Mouse (Mus musculus): ENCODE measurements around the gene Olfr1313. TPM values are rescaled to one million over a fixed set of nuclear protein-coding genes. Genes with fewer than 3 reads are reported as not detected.
"Not testable (repeated sequence)": the region's sequence is repeated elsewhere in the genome, so short reads cannot be mapped to it uniquely, and the experiment has no call there.

Gene Olfr1313
- polyA plus RNA-seq (2015; fragmentation: Nextera tagmentation; extraction: Ambion mirVana): not detected in 2 replicates

DNA sequence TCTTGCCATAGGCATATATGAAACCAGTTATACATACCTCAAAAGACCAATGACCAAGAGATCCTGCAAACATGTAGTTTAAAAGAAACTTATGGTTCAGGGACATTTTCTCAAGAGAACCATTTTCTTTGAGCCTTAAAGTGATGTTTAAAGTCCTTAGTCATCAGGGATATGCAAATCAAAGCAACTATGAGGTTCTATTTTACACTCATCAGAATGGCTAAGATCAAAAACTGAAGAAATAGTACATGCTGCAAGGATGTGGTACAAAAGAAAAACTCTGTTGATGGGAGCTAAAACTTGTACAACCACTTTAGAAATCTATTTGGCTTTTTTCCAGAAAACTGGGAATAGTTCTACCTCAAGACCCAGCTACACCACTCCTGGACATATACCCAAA lies at the start of gene Olfr1313:
Olfr1313 (minus strand) TSS at position 101 of the 400 bp plus-strand sequence.
- ATAC-seq (ENCODE audit: low read depth): no peak
- Histone ChIP-seq H3K36me3 (ENCODE audit: control insufficient read depth, insufficient read depth, low read length) (no peaks in the 10 kb centered on the region), H3K9ac (ENCODE audit: low read length) (no peak within 1 kb of the TSS), H3K27ac (ENCODE audit: low read length) (no peak within 1 kb of the TSS), H3K9me3 (ENCODE audit: control insufficient read depth, low read length) (no peaks in the 10 kb centered on the region), H3K4me3 (ENCODE audit: low read length) (no peak within 1 kb of the TSS), H3K27me3 (ENCODE audit: control insufficient read depth, insufficient read depth, low read depth, low read length) (no peaks in the 10 kb centered on the region), H3K4me2 (ENCODE audit: low read depth, low read length) (no peak within 1 kb of the TSS), H3K4me1 (replicated peaks; ENCODE audit: control insufficient read depth, insufficient read depth, low read length) (no peaks in the 10 kb centered on the region)

GRCm38 (mm10) chr2:112115340-112115739 lies 37.7 kb upstream of the Olfr1313 start, which contains the start of gene Olfr1315-ps1:
Gene Olfr1315-ps1, minus strand, starts transcription at chr2:112115440.
- Histone ChIP-seq H3K36me3 (ENCODE audit: control insufficient read depth, insufficient read depth, low read length) (no peaks in the 10 kb centered on the region), H3K9me3 (ENCODE audit: control insufficient read depth, low read length) (no peaks in the 10 kb centered on the region), H3K9ac (ENCODE audit: low read length) (no peak within 1 kb of the TSS), H3K4me3 (ENCODE audit: low read length) (no peak within 1 kb of the TSS), H3K4me1 (replicated peaks; ENCODE audit: control insufficient read depth, insufficient read depth, low read length) (no peaks in the 10 kb centered on the region), H3K27ac (ENCODE audit: low read length) (no peak within 1 kb of the TSS), H3K27me3 (ENCODE audit: control insufficient read depth, insufficient read depth, low read depth, low read length) (no peaks in the 10 kb centered on the region), H3K4me2 (ENCODE audit: low read depth, low read length) (no peak within 1 kb of the TSS)
- WGBS: 66% methylated on average over 1 of the region's 1 CpGs
- no peak for ATAC-seq (ENCODE audit: low read depth)

GRCm38 (mm10) chr2:112096681-112097080 lies 19.0 kb upstream of the Olfr1313 start, which contains the start of gene Olfr1314:
Gene Olfr1314, minus strand, starts transcription at chr2:112096781.
- H3K4me2 ChIP-seq (ENCODE audit: low read depth, low read length): no peak within 1 kb of the TSS
- no peaks in the 10 kb centered on the region for H3K27me3 ChIP-seq (ENCODE audit: control insufficient read depth, insufficient read depth, low read depth, low read length)
- no peaks in the 10 kb centered on the region for H3K4me1 ChIP-seq (replicated peaks; ENCODE audit: control insufficient read depth, insufficient read depth, low read length)
- no peaks in the 10 kb centered on the region for H3K9me3 ChIP-seq (ENCODE audit: control insufficient read depth, low read length)
- no peaks in the 10 kb centered on the region for H3K36me3 ChIP-seq (ENCODE audit: control insufficient read depth, insufficient read depth, low read length)
- H3K9ac ChIP-seq (ENCODE audit: low read length): no peak within 1 kb of the TSS
- no peak within 1 kb of the TSS for H3K27ac ChIP-seq (ENCODE audit: low read length)
- no peak within 1 kb of the TSS for H3K4me3 ChIP-seq (ENCODE audit: low read length)
- ATAC-seq (ENCODE audit: low read depth): no peak

DNA sequence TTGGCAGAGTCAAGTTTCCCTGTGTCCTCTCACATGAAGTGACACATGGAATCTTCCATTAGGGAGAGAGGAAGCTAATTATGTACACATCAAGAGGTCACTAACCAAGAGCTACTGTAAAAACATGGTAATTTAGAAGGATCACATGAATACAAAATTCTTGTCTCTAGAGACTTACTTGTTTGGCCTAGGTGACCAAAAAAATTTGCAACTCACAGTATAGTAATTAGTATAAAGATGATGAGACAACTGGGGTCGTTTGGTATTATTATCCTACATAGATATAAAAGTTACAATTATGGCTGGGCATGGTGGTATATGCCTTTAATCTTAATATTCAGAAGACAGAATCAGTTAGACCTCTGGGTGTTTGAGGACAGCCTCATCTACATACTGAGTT lies 27.5 kb downstream of the Olfr1313 start, which contains the start of gene Olfr1312:
Olfr1312 (minus strand) TSS at position 101 of the 400 bp plus-strand sequence.
- Histone ChIP-seq H3K9me3 (ENCODE audit: control insufficient read depth, low read length) (no peaks in the 10 kb centered on the region), H3K27me3 (ENCODE audit: control insufficient read depth, insufficient read depth, low read depth, low read length) (no peaks in the 10 kb centered on the region), H3K27ac (ENCODE audit: low read length) (no peak within 1 kb of the TSS), H3K4me2 (ENCODE audit: low read depth, low read length) (no peak within 1 kb of the TSS), H3K9ac (ENCODE audit: low read length) (no peak within 1 kb of the TSS), H3K4me3 (ENCODE audit: low read length) (no peak within 1 kb of the TSS), H3K4me1 (replicated peaks; ENCODE audit: control insufficient read depth, insufficient read depth, low read length) (no peaks in the 10 kb centered on the region), H3K36me3 (ENCODE audit: control insufficient read depth, insufficient read depth, low read length) (no peaks in the 10 kb centered on the region)
- whole genome bisulfite sequencing: 28% methylated on average over 1 of the region's 1 CpGs
- ATAC-seq (ENCODE audit: low read depth): no peak

GRCm38 (mm10) chr2:112026971-112027370 lies 50.7 kb downstream of the Olfr1313 start:
- not testable (repeated sequence) for H3K4me1 ChIP-seq (replicated peaks; ENCODE audit: control insufficient read depth, insufficient read depth, low read length); H3K27me3 ChIP-seq (ENCODE audit: control insufficient read depth, insufficient read depth, low read depth, low read length); H3K4me2 ChIP-seq (ENCODE audit: low read depth, low read length); ATAC-seq (ENCODE audit: low read depth); H3K4me3 ChIP-seq (ENCODE audit: low read length); H3K27ac ChIP-seq (ENCODE audit: low read length); H3K9me3 ChIP-seq (ENCODE audit: control insufficient read depth, low read length); H3K36me3 ChIP-seq (ENCODE audit: control insufficient read depth, insufficient read depth, low read length); H3K9ac ChIP-seq (ENCODE audit: low read length)
- 37% methylated on average over 6 of the region's 6 CpGs for WGBS

DNA sequence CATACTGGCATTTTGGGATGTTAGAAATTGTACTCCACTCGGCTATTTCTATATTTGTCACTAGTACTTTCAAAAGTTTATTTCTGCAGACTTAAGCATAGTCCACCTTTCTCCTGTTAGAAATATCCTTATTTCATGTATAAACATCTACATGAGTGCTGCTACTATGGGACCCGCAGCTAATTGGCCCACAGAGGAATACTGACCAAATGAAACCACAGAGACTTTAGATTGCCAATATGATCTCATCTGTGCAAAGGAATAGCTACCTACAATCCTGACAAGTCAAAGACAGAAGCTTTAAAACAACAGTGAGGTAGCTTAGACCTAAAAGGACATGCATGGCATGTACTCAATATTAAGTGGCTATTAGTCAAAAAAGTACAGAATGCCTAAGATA lies 53.3 kb downstream of the Olfr1313 start, which contains the start of gene Olfr1311:
Olfr1311 (minus strand) TSS at position 101 of the 400 bp plus-strand sequence.
- H3K4me3 ChIP-seq (ENCODE audit: low read length): no peak within 1 kb of the TSS
- ATAC-seq (ENCODE audit: low read depth): no peak
- H3K4me2 ChIP-seq (ENCODE audit: low read depth, low read length): no peak within 1 kb of the TSS
- 77% methylated on average over 2 of the region's 2 CpGs for WGBS
- H3K9me3 ChIP-seq (ENCODE audit: control insufficient read depth, low read length): no peaks in the 10 kb centered on the region
- no peak within 1 kb of the TSS for H3K9ac ChIP-seq (ENCODE audit: low read length)
- no peaks in the 10 kb centered on the region for H3K27me3 ChIP-seq (ENCODE audit: control insufficient read depth, insufficient read depth, low read depth, low read length)
- H3K4me1 ChIP-seq (replicated peaks; ENCODE audit: control insufficient read depth, insufficient read depth, low read length): no peaks in the 10 kb centered on the region
- H3K36me3 ChIP-seq (ENCODE audit: control insufficient read depth, insufficient read depth, low read length): no peaks in the 10 kb centered on the region
- no peak within 1 kb of the TSS for H3K27ac ChIP-seq (ENCODE audit: low read length)

Other genes with a start within 250 kb of the Olfr1313 start
- not detected in 2 replicates for gene Olfr1305, start 200.7 kb downstream of the Olfr1313 start, polyA plus RNA-seq (2015; fragmentation: Nextera tagmentation; extraction: Ambion mirVana)
- gene Olfr1306, start 161.6 kb downstream of the Olfr1313 start, polyA plus RNA-seq (2015; fragmentation: Nextera tagmentation; extraction: Ambion mirVana): not detected in 2 replicates
- gene Olfr1307, start 128.4 kb downstream of the Olfr1313 start, polyA plus RNA-seq (2015; fragmentation: Nextera tagmentation; extraction: Ambion mirVana): not detected in 2 replicates
- gene Olfr1308, start 112.9 kb downstream of the Olfr1313 start, polyA plus RNA-seq (2015; fragmentation: Nextera tagmentation; extraction: Ambion mirVana): not detected in 2 replicates
- gene Olfr1309, start 87.6 kb downstream of the Olfr1313 start, polyA plus RNA-seq (2015; fragmentation: Nextera tagmentation; extraction: Ambion mirVana): not detected in 2 replicates
- gene Olfr1310, start 65.1 kb downstream of the Olfr1313 start, polyA plus RNA-seq (2015; fragmentation: Nextera tagmentation; extraction: Ambion mirVana): not detected in 2 replicates
- gene Olfr1311, start 53.4 kb downstream of the Olfr1313 start, polyA plus RNA-seq (2015; fragmentation: Nextera tagmentation; extraction: Ambion mirVana): not detected in 2 replicates
- gene Olfr1312, start 27.6 kb downstream of the Olfr1313 start, polyA plus RNA-seq (2015; fragmentation: Nextera tagmentation; extraction: Ambion mirVana): not detected in 2 replicates
- gene Olfr1314, start 18.9 kb upstream of the Olfr1313 start, polyA plus RNA-seq (2015; fragmentation: Nextera tagmentation; extraction: Ambion mirVana): not detected in 2 replicates
- gene Olfr1315-ps1, start 37.6 kb upstream of the Olfr1313 start, polyA plus RNA-seq (2015; fragmentation: Nextera tagmentation; extraction: Ambion mirVana): not detected in 2 replicates
- gene Olfr1316, start 57.1 kb upstream of the Olfr1313 start, polyA plus RNA-seq (2015; fragmentation: Nextera tagmentation; extraction: Ambion mirVana): not detected in 2 replicates
- not detected in 2 replicates for gene Olfr1317, start 62.5 kb upstream of the Olfr1313 start, polyA plus RNA-seq (2015; fragmentation: Nextera tagmentation; extraction: Ambion mirVana)
- not detected in 2 replicates for gene Olfr1318, start 76.4 kb upstream of the Olfr1313 start, polyA plus RNA-seq (2015; fragmentation: Nextera tagmentation; extraction: Ambion mirVana)
- gene Lpcat4, start 161.6 kb upstream of the Olfr1313 start, polyA plus RNA-seq (2015; fragmentation: Nextera tagmentation; extraction: Ambion mirVana): 17.3 and 19.4 TPM in 2 replicates
- gene Nutm1, start 181.4 kb upstream of the Olfr1313 start, polyA plus RNA-seq (2015; fragmentation: Nextera tagmentation; extraction: Ambion mirVana): not detected in 2 replicates
- gene Nop10, start 184.1 kb upstream of the Olfr1313 start, polyA plus RNA-seq (2015; fragmentation: Nextera tagmentation; extraction: Ambion mirVana): 174 and 177 TPM in 2 replicates
- gene Slc12a6, start 188.0 kb upstream of the Olfr1313 start, polyA plus RNA-seq (2015; fragmentation: Nextera tagmentation; extraction: Ambion mirVana): 8.9 and 9.8 TPM in 2 replicates
- gene Gm21985, start 188.5 kb upstream of the Olfr1313 start, polyA plus RNA-seq (2015; fragmentation: Nextera tagmentation; extraction: Ambion mirVana): not detected in 2 replicates